Mouse (Mus musculus): Measurements from ENCODE around the gene Ppm1b. TPM values are rescaled to one million over a fixed set of nuclear protein-coding genes. Genes with fewer than 3 reads are reported as not detected.
A peak's percentile ranks its signal among the peaks of the same experiment; 100 is the strongest.

Ppm1b gene
- polyA plus RNA-seq, 1 experiment from 2014 or later, result 63.8 TPM

DNA sequence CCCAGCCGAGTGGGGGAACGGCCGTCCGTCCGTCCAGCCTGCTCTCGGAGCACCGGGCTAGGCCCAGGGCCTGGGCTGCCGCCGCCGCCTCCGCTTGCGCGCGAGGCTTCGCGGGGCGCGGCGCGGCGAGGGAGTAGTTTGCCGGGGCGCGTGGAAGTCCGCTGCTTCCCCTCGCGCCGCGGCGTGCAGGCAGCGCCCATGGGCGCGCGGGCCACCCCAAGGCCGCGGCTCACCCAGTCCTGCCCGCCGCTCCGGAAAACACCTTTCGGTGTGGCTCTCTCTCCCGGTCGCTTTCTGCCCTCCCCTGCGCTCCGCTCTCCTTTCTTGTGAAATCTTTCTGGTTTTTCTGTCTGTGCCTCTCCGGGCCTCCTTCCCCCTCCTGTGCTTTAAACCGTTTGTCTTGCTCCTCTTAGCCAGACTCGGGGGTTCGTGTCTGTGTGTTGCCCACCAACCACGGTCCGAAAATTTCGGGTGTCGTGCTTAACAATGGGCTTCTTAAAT is 1.9 kb downstream of the Ppm1b start:
- no peaks in the 10 kb centered on the region for H3K36me3 ChIP-seq
- H3K4me3 ChIP-seq, result peak overlapping the region; percentile 99
- H3K27me3 ChIP-seq, result no peaks in the 10 kb centered on the region
- peaks cover 23% of the 10 kb centered on the region for H3K4me1 ChIP-seq (replicated peaks)
- H3K9ac ChIP-seq, result peak overlapping the region; percentile 99
- no peak for ATAC-seq (replicated peaks; ENCODE audit: insufficient number of reproducible peaks, insufficient read depth, low FRiP score, low read depth)
- H3K9me3 ChIP-seq (replicated peaks), result no peaks in the 10 kb centered on the region
- H3K27ac ChIP-seq, result peak overlapping the region; percentile 97
- WGBS, result 1% methylated on average over 41 of the region's 52 CpGs
- peak overlapping the region; percentile 70 for H3K4me2 ChIP-seq

DNA sequence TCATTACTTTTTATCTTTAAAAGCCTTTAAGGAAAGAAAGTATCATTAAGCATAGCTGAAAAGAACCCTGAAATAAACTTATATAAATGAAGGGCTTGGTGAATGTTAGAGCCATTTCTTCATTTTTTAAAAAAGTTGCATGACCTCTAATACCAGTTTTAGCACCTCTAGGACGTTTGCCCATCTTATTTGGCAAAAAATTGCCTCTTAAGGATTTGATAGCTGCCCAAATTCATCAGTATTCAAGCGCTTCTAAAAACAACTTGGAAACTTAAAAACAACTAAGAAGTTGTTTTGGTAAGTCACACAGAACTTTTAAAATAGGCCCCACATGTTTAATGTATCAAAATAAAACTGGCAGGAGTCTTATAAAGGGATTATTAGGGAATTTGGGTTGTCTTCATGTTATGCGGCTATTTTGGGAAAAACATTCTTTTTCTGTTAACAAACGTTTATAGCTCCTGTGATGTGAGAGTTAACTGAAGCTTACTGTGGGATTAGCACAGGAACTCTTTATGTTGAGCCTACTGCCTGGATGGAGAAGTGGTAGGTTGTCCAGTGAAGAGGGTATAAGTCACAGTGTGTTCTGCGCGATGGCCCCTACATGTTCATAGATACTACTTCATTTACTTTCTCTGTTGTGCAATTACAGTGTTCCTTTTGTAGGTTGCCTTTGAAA is 2.6 kb downstream of the Ppm1b start:
- no peak overlapping the region for H3K27ac ChIP-seq
- no peaks in the 10 kb centered on the region for H3K36me3 ChIP-seq
- peaks cover 23% of the 10 kb centered on the region for H3K4me1 ChIP-seq (replicated peaks)
- no peak for ATAC-seq (replicated peaks; ENCODE audit: insufficient number of reproducible peaks, insufficient read depth, low FRiP score, low read depth)
- peak overlapping the region; percentile 70 for H3K4me2 ChIP-seq
- H3K9ac ChIP-seq, result peak overlapping the region; percentile 99
- no peaks in the 10 kb centered on the region for H3K9me3 ChIP-seq (replicated peaks)
- H3K27me3 ChIP-seq, result no peaks in the 10 kb centered on the region
- WGBS, result 21% methylated on average over 6 of the region's 6 CpGs
- peak overlapping the region; percentile 99 for H3K4me3 ChIP-seq

DNA sequence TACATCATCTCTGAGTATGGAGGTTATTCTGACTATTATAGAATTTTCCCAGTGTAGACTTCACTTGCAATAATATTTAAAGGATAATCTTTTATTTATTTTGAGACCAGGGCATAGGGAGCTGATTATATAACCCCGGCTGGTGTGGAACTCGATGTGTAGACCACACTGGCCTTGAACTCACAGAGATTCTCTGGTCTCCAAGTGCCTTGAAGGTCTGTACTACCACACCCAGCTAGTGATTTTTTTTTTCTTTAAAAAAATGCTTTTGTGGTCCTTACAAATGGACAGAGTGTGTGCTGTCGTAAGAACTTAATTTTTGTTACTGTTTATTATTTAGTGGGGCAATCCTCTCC is 3.1 kb downstream of the Ppm1b start:
- H3K9me3 ChIP-seq (replicated peaks), result no peaks in the 10 kb centered on the region
- H3K27ac ChIP-seq, result no peak overlapping the region
- peaks cover 23% of the 10 kb centered on the region for H3K4me1 ChIP-seq (replicated peaks)
- 0 out of 2 replicates have a peak overlapping the region, but pooled peaks have one; percentile 99 for H3K9ac ChIP-seq
- 51% methylated on average over 3 of the region's 3 CpGs for WGBS
- ATAC-seq (replicated peaks; ENCODE audit: insufficient number of reproducible peaks, insufficient read depth, low FRiP score, low read depth), result no peak
- H3K4me2 ChIP-seq, result peak overlapping the region; percentile 70
- H3K36me3 ChIP-seq, result no peaks in the 10 kb centered on the region
- H3K27me3 ChIP-seq, result no peaks in the 10 kb centered on the region
- peak overlapping the region; percentile 99 for H3K4me3 ChIP-seq

DNA sequence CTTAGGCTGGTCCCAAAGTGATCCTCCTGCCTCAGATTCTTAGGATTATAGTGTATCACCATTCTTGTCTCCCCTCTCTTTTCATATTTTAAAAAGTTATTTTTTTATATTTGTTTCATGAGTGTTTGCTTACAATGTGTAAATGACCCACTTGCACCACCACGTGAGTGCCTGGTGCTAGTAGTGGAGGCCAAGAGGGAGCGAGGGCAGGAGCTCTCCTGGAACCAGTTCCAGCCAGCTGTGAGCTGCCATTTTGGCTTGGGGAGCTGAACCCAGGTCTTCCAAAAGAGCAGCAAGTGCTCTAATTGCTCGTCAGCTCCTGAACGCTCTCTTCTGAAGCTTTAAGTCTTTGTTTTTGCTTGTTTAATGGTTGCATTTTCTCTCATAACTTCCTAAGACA is 3.6 kb downstream of the Ppm1b start:
- Histone ChIP-seq H3K27ac (no peak overlapping the region), H3K4me3 (peak overlapping the region; percentile 99; the same call in 1 of the 2 replicates), H3K27me3 (no peaks in the 10 kb centered on the region), H3K4me2 (peak overlapping the region; percentile 70), H3K9ac (no peak overlapping the region), H3K4me1 (replicated peaks) (peaks cover 23% of the 10 kb centered on the region), H3K36me3 (no peaks in the 10 kb centered on the region), H3K9me3 (replicated peaks) (no peaks in the 10 kb centered on the region)
- ATAC-seq (replicated peaks; ENCODE audit: insufficient number of reproducible peaks, insufficient read depth, low FRiP score, low read depth), result no peak
- 81% methylated on average over 4 of the region's 4 CpGs for WGBS

DNA sequence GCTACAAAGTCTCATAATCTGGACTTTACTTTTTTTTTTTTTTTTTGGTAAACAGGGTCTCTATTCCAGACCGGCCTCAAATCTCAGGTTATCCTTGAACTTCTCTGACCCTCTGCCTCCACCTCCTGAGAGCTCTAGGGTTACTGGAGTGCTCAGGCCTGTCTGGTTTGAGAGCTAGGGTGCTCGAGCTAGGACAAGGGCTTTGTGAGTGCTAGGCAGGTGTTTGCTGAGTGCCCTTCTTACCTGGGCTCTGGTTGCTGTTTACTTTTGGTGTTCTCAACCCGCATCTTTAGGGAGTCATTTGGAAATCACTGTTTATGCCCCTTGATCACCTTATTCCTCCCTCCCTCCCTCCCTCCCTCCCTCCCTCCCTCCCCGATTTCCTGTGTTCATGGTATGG is 5.5 kb downstream of the Ppm1b start:
- WGBS, result 91% methylated on average over 4 of the region's 4 CpGs
- Histone ChIP-seq H3K4me3 (no peak overlapping the region), H3K4me1 (replicated peaks) (peaks cover 17% of the 10 kb centered on the region), H3K4me2 (no peak overlapping the region), H3K27me3 (no peaks in the 10 kb centered on the region), H3K27ac (no peak overlapping the region), H3K9ac (no peak overlapping the region), H3K36me3 (no peaks in the 10 kb centered on the region), H3K9me3 (replicated peaks) (no peaks in the 10 kb centered on the region)
- ATAC-seq (replicated peaks; ENCODE audit: insufficient number of reproducible peaks, insufficient read depth, low FRiP score, low read depth), result no peak

DNA sequence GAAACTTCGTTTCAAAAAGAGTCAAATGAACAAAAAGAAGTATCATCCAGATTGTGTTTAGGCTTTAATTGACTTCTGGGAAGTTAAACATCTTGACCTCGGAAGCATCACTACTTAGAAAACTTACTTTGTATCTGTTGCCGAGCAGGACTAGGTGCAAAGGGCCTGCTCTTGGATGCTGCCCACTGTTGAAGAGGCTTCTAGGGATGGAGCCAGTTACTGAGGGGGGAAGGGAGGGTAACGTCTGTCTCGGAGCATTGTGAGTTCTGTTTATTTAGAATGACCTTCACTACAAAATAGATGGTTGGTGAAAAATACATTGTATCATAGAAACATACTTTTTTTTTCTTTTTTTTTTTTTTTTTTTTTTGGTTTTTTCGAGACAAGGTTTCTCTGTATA is 7.1 kb downstream of the Ppm1b start:
- Histone ChIP-seq H3K27ac (no peak overlapping the region), H3K4me3 (no peak overlapping the region), H3K4me1 (replicated peaks) (peaks cover 17% of the 10 kb centered on the region), H3K27me3 (no peaks in the 10 kb centered on the region), H3K9me3 (replicated peaks) (no peaks in the 10 kb centered on the region), H3K36me3 (no peaks in the 10 kb centered on the region), H3K4me2 (no peak overlapping the region), H3K9ac (no peak overlapping the region)
- no peak for ATAC-seq (replicated peaks; ENCODE audit: insufficient number of reproducible peaks, insufficient read depth, low FRiP score, low read depth)
- 72% methylated on average over 6 of the region's 6 CpGs for WGBS

DNA sequence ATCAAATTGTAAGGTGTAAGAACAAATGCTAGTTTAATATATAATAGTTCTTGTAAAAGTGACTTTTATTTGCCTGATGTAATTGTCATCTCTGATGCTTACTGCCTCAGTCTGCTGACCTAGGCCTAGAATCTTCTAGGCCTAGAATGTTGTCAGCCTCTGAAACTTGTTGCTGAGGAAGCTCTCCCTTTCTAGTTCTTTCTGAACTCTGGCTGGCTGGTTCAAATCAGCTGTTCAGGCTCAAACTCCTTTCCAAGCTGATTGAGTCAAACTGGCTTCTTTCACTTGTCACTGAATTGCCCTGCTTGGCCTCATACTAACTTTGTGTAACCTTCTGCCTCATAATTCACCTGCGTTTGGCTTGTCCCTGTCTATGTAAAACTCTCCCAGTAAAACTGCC is 9.7 kb downstream of the Ppm1b start:
- Histone ChIP-seq H3K4me1 (replicated peaks) (peaks cover 4% of the 10 kb centered on the region; the same call in 1 of the 2 replicates), H3K4me2 (no peak overlapping the region), H3K27ac (no peak overlapping the region), H3K9ac (no peak overlapping the region), H3K27me3 (no peaks in the 10 kb centered on the region), H3K4me3 (no peak overlapping the region), H3K36me3 (no peaks in the 10 kb centered on the region), H3K9me3 (replicated peaks) (no peaks in the 10 kb centered on the region)
- 94% methylated on average over 1 of the region's 1 CpGs for WGBS
- no peak for ATAC-seq (replicated peaks; ENCODE audit: insufficient number of reproducible peaks, insufficient read depth, low FRiP score, low read depth)

DNA sequence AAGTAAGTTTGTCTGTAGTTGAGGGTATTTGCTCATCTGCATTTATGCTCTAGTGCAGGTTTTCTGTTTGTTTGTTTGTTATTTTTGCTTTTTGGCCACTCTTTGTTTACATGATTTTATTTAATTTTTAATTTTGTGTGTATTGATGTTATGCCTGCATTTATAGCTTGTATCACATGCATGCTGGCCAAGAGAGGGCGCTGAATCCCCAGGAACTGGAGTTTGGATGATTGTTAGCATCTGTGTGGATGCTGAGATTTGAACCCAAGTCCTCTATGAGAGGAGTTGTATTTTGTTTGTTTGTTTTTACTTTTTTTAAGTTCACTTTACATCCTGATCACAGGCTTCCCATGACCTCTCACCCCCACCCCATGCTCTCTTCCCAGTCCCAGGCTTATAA is 10.5 kb downstream of the Ppm1b start:
- no peak overlapping the region for H3K9ac ChIP-seq
- 0 out of 2 replicates have a peak, but pooled peaks cover 6% of the 10 kb centered on the region for H3K4me1 ChIP-seq (replicated peaks)
- H3K27me3 ChIP-seq, result no peaks in the 10 kb centered on the region
- H3K36me3 ChIP-seq, result no peaks in the 10 kb centered on the region
- H3K4me2 ChIP-seq, result no peak overlapping the region
- H3K27ac ChIP-seq, result no peak overlapping the region
- no peak overlapping the region for H3K4me3 ChIP-seq
- 63% methylated on average over 1 of the region's 1 CpGs for WGBS
- no peak for ATAC-seq (replicated peaks; ENCODE audit: insufficient number of reproducible peaks, insufficient read depth, low FRiP score, low read depth)
- H3K9me3 ChIP-seq (replicated peaks), result no peaks in the 10 kb centered on the region

DNA sequence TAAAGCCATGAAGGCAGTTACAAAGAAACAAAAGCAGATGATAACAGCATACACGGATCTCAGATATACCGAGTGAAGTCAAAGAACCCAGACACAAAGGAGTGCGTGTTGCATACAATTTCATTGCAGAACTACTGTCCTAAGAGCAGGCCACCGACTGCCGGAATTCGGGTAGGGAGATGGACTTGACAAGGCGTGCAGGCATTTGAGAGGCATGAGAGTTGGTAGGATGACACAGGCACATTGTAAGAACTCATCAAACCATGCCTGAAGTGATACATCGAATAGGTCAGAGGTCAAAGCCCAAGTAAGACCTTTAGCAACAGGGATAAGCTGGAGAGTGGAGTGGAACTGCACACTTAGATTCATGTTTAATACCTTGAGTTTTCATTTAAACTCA is 13.4 kb downstream of the Ppm1b start:
- H3K27me3 ChIP-seq, result no peaks in the 10 kb centered on the region
- no peak overlapping the region for H3K9ac ChIP-seq
- H3K4me3 ChIP-seq, result no peak overlapping the region
- H3K4me2 ChIP-seq, result no peak overlapping the region
- no peaks in the 10 kb centered on the region for H3K9me3 ChIP-seq (replicated peaks)
- H3K27ac ChIP-seq, result no peak overlapping the region
- 71% methylated on average over 8 of the region's 8 CpGs for whole genome bisulfite sequencing
- ATAC-seq (replicated peaks; ENCODE audit: insufficient number of reproducible peaks, insufficient read depth, low FRiP score, low read depth), result no peak
- H3K4me1 ChIP-seq (replicated peaks), result 0 out of 2 replicates have a peak, but pooled peaks cover 6% of the 10 kb centered on the region
- H3K36me3 ChIP-seq, result no peaks in the 10 kb centered on the region

DNA sequence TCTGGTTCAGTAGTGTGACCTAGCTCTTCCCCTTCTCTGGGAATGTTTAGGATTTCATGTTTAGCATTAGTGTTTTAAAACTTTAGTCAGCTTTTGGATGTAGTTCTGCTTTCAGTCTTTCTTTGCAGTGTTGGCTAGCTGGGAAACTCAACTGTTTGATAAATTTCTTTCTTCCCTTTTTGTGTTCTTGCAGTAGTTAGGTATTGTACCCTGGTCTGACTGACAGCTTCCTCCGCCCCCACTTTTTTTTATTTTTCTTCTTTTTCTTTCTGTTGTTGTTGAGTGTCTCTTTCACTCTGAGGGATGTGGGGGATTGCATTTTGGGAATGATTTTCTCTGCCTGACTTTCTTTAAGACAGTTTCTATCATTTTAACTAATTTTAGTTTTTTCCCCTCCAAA is 25.2 kb downstream of the Ppm1b start:
- no peak overlapping the region for H3K27ac ChIP-seq
- H3K9me3 ChIP-seq (replicated peaks), result 0 out of 2 replicates have a peak, but pooled peaks cover 2% of the 10 kb centered on the region
- no peak for ATAC-seq (replicated peaks; ENCODE audit: insufficient number of reproducible peaks, insufficient read depth, low FRiP score, low read depth)
- H3K4me3 ChIP-seq, result no peak overlapping the region
- no peak overlapping the region for H3K4me2 ChIP-seq
- WGBS, result 87% methylated on average over 1 of the region's 1 CpGs
- H3K27me3 ChIP-seq, result no peaks in the 10 kb centered on the region
- H3K36me3 ChIP-seq, result no peaks in the 10 kb centered on the region; the same call in 1 of the 2 replicates
- no peak overlapping the region for H3K9ac ChIP-seq
- H3K4me1 ChIP-seq (replicated peaks), result peaks cover 10% of the 10 kb centered on the region

DNA sequence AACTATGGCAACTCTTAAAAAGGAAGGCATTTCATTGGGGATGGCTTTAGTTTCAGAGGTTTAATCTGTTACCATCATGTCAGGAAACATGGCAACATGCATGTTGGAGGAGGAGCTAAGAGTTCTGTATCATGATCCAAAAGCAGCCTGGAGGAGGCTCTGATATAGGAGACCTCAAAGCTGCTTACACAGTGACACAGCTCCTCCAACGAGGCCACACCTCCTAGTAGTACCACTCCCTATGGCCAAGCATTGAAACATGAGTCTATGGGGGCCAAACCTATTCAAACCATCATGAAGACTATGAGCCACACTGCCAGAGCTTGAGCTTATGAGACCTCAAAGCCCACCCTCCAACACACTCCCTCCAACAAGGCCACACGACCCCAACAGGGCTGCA is 26.2 kb downstream of the Ppm1b start:
- WGBS, result 70% methylated on average over 2 of the region's 2 CpGs
- ATAC-seq (replicated peaks; ENCODE audit: insufficient number of reproducible peaks, insufficient read depth, low FRiP score, low read depth), result no peak
- H3K27ac ChIP-seq, result no peak overlapping the region
- no peak overlapping the region for H3K4me3 ChIP-seq
- peaks cover 16% of the 10 kb centered on the region for H3K4me1 ChIP-seq (replicated peaks)
- no peaks in the 10 kb centered on the region for H3K27me3 ChIP-seq
- H3K9me3 ChIP-seq (replicated peaks), result no peaks in the 10 kb centered on the region
- H3K9ac ChIP-seq, result no peak overlapping the region
- no peaks in the 10 kb centered on the region; the same call in 1 of the 2 replicates for H3K36me3 ChIP-seq
- H3K4me2 ChIP-seq, result no peak overlapping the region

DNA sequence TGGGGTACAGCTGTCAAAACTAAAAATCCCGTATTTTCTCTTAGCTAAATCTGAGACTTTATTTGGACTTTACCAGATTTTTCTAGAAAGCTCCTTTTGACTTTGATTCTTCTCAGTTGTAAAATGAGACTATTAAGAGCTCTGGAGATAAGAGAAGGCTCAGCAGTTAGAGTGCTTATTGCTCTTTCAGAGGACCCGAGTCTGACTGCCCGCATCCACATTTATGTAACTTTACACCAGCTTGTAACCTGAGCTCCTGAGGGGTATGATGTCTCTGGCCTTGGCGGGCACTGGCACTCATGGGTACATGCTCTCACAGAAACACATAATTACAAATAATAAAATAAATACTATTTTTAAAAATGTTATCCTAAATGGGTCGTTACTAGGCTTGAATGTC is 29.8 kb downstream of the Ppm1b start:
- ATAC-seq (replicated peaks; ENCODE audit: insufficient number of reproducible peaks, insufficient read depth, low FRiP score, low read depth), result no peak
- H3K36me3 ChIP-seq, result no peaks in the 10 kb centered on the region
- no peak overlapping the region for H3K4me2 ChIP-seq
- H3K9ac ChIP-seq, result no peak overlapping the region
- no peak overlapping the region for H3K27ac ChIP-seq
- H3K27me3 ChIP-seq, result no peaks in the 10 kb centered on the region
- peaks cover 30% of the 10 kb centered on the region for H3K4me1 ChIP-seq (replicated peaks)
- 37% methylated on average over 5 of the region's 5 CpGs for WGBS
- no peaks in the 10 kb centered on the region for H3K9me3 ChIP-seq (replicated peaks)
- H3K4me3 ChIP-seq, result no peak overlapping the region
